Mouse (Mus musculus) liver, postnatal 0 days (tissue): ENCODE data around the gene Slc35a3. TPM values are rescaled to one million over a fixed set of nuclear protein-coding genes. Genes with fewer than 3 reads are reported as not detected.

ENCODE experiments used
- ATAC-seq: fragments of 200-750 bp; cut with Nextera tagmentation; 2 replicates; pipeline ENCODE4 v1.8.0; 2017; ENCODE audit warnings: mild to moderate bottlenecking, moderate library complexity
- DNase-seq: peaks from one replicate; pipeline ENCODE4 v3.0.0-alpha.2; 2016
- H3K27ac ChIP-seq: fragments of 300-500 bp; sonication (generic); 2 replicates; pipeline ENCODE4 v1.5.1; 2014; ENCODE audit warnings: antibody characterized with exemption, moderate library complexity, mild to moderate bottlenecking, low read depth
- H3K27me3 ChIP-seq: fragments of 300-500 bp; sonication (generic); 2 replicates; pipeline ENCODE4 v1.6.1; 2014; ENCODE audit warnings: low read length, control low read depth, mixed read lengths; ENCODE audit not compliant: insufficient read depth
- H3K36me3 ChIP-seq: fragments of 300-500 bp; sonication (generic); replicated peaks from 2 replicates; pipeline ENCODE4 v1.6.1; 2014; ENCODE audit warnings: mild to moderate bottlenecking, control low read depth, low read length, moderate library complexity, mixed read lengths; ENCODE audit not compliant: insufficient read depth
- H3K4me1 ChIP-seq: fragments of 300-500 bp; sonication (generic); 2 replicates; pipeline ENCODE4 v1.6.1; 2014; ENCODE audit warnings: antibody characterized with exemption, mild to moderate bottlenecking, control low read depth; ENCODE audit not compliant: insufficient read depth
- H3K4me2 ChIP-seq: fragments of 300-500 bp; sonication (generic); 2 replicates; pipeline ENCODE4 v1.6.1; 2014; ENCODE audit warnings: low read depth, mild to moderate bottlenecking, low read length, moderate library complexity, mixed read lengths
- H3K4me3 ChIP-seq: fragments of 300-500 bp; sonication (generic); 2 replicates; pipeline ENCODE4 v1.5.1; 2014; ENCODE audit warnings: low read depth, low read length
- H3K9ac ChIP-seq: fragments of 300-500 bp; sonication (generic); replicated peaks from 2 replicates; pipeline ENCODE4 v1.6.1; 2014; ENCODE audit warnings: mild to moderate bottlenecking, moderate library complexity
- H3K9me3 ChIP-seq: fragments of 300-500 bp; sonication (generic); 2 replicates; pipeline ENCODE4 v1.6.1; 2016; ENCODE audit warnings: mild to moderate bottlenecking, control low read depth, low read length, mixed read lengths
- CTCF ChIP-seq: sonication (generic); IDR thresholded peaks from 2 replicates; pipeline ENCODE4 v1.5.1; 2016; ENCODE audit warnings: antibody characterized with exemption, low read depth
- EP300 ChIP-seq: IDR thresholded peaks from 2 replicates; pipeline ENCODE4 v1.6.1; 2016; ENCODE audit warnings: antibody characterized with exemption, low read depth, mild to moderate bottlenecking
- WGBS: fragments of 180-500 bp; shearing (Covaris S2); extraction: QIAGEN DNeasy Blood & Tissue Kit; methylation state at CpG from one replicate; pipeline ENCODE4 v1.1.7; 2014; ENCODE audit not compliant: insufficient replicate concordance; 5-methylcytosine and 5-hydroxymethylcytosine counted together
- polyA plus RNA-seq: library from polyadenylated mRNA; unstranded; fragments of >200 nt; fragmentation: Nextera tagmentation; extraction: Ambion mirVana; gene quantifications from 2 replicates; pipeline ENCODE4 v1.2.1, GENCODE M21; 2015

Gene Slc35a3
- polyA plus RNA-seq, 1 experiment from 2014 or later = 7.5 TPM

DNA sequence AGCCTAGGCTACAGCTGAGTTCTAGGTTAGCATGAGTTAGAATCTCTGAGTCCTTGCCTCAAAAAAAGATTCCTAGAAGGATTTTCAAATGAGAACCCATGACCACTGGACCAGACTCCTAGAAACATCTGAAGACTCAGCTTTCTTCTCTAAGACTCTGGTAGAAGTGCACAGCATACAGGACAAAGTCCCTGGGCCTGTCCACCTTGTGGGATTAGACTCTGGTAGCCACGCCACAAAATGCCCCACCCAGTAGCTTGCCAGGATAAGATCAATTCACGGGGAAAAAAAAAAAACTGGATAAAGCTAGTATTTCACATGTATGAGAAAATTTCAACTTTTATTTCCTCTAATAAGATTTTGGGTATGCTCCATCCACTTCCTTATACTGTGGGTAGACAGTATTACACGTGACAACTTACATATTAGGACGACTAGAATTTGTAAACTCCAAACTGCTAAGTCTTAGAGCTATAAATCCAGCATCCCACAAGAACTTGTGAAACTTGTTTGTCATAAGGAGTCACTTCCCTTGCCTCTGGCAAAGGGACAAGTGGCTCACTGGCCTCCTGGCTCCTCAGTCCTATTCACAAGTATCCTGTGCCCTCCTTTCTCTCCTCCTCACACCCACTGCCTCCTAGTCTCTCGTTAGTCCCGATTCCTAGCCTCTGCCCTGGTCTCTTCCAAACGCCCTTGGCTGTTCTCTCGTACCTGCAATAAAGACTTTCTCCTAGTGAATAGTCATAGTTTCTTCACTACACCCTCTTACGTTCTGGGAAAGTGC lies 74.7 kb downstream of the Slc35a3 start:
- no peak overlapping the region for H3K4me2 ChIP-seq
- no peaks in the 10 kb centered on the region for H3K27me3 ChIP-seq
- ATAC-seq = no peak
- peaks cover 10% of the 10 kb centered on the region for H3K4me1 ChIP-seq
- no peak overlapping the region for H3K27ac ChIP-seq
- no peak overlapping the region for H3K4me3 ChIP-seq
- no peak for TF ChIP-seq CTCF
- TF ChIP-seq EP300 = no peak
- H3K9ac ChIP-seq = no peak overlapping the region
- WGBS = 78% methylated on average over 9 of the region's 9 CpGs
- peaks cover 82% of the 10 kb centered on the region for H3K36me3 ChIP-seq
- H3K9me3 ChIP-seq = no peaks in the 10 kb centered on the region
- DNase-seq = no peak

DNA sequence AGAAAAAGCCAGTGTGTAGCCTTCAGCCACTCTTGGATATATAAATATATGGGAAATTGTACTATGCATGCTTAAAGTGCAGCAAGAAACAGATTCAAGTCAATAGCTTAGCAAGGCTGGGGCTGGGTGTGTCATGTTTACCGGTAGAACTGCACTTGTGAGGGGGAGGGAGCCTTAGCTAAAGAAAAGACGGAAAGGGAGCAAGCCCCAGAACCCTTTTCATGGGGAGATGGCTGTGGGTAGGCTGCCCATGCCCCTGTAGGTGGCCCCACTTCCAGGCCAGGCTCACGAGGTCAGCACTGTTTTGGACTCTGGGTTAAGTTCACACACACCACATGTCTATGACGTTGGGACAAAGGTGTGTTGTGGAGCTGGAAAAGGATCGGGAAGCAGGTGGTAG lies 76.8 kb downstream of the Slc35a3 start:
- H3K27me3 ChIP-seq = no peaks in the 10 kb centered on the region
- no peak overlapping the region for H3K9ac ChIP-seq
- H3K4me3 ChIP-seq = no peak overlapping the region
- no peak overlapping the region for H3K27ac ChIP-seq
- H3K4me2 ChIP-seq = no peak overlapping the region
- TF ChIP-seq EP300 = no peak
- no peak for TF ChIP-seq CTCF
- H3K4me1 ChIP-seq = peaks cover 10% of the 10 kb centered on the region
- no peak for ATAC-seq
- 72% methylated on average over 5 of the region's 5 CpGs for WGBS
- H3K36me3 ChIP-seq = peaks cover 74% of the 10 kb centered on the region
- DNase-seq = no peak
- no peaks in the 10 kb centered on the region for H3K9me3 ChIP-seq

DNA sequence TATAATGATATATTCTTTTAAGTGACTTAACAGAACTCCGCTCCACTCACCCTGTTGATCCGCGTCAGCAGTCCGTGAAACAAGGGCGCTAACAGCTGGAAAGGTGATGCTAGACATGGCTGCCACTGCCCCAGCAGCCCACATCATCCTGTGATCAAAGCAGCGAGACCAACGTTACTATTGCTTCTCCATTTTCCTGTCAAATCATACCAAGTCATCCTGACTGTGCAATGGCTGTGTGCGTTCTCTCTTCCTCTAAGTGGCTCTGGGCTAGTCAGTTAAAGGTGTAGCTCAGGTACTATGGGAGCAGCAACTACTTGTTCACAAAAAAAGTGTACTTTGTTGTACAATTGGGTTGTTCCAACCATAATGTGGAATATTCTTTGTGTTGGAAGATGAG lies 77.8 kb downstream of the Slc35a3 start:
- no peak overlapping the region for H3K4me3 ChIP-seq
- H3K27ac ChIP-seq = peak overlapping the region; percentile 45; the same call in 1 of the 2 replicates
- no peaks in the 10 kb centered on the region for H3K27me3 ChIP-seq
- H3K36me3 ChIP-seq = peaks cover 76% of the 10 kb centered on the region
- no peak overlapping the region for H3K4me2 ChIP-seq
- DNase-seq = no peak
- H3K9me3 ChIP-seq = no peaks in the 10 kb centered on the region
- no peak for ATAC-seq
- H3K4me1 ChIP-seq = peaks cover 8% of the 10 kb centered on the region
- TF ChIP-seq EP300 = no peak
- H3K9ac ChIP-seq = no peak overlapping the region
- 84% methylated on average over 8 of the region's 8 CpGs for WGBS

DNA sequence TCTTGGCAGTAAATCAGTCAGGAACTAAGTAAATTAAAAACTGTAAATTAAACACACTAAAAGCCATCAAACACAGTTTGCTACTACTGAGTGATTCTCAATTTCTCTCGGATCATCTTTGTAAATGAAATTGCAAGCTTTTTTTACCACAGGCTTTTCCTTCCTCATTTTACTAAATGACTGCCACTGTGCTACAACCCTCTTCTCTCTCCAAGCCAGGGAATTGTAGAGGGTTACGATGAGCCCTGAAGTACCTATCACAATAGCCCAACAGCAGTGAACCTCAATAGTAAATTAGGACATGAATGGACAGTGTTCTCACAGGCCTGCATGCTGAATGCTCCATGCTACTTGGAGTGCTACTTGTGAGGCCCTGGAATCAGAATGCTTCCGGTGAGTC lies 78.5 kb downstream of the Slc35a3 start:
- peak overlapping the region; percentile 45; the same call in 1 of the 2 replicates for H3K27ac ChIP-seq

DNA sequence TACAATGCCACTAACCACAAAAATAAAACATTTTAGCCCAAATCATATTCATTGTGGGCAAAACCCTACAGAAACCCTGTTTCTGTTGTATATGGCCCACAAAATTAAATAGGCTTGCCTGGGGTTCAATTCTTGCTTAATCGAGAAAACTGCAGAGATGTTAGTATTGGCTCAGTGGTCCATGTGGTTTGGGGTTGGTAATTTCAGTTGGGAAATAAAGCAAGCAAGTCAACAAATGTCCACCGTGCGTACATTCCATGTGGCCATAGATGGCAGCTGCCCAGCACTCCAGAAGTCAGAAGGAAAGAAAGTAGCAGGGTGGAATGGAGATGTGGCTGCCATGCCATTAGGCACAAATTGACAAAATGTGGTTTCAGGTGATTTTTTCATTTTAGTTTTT lies 79.7 kb downstream of the Slc35a3 start:
- Histone ChIP-seq H3K9me3 (no peaks in the 10 kb centered on the region), H3K4me1 (0 out of 2 replicates have a peak, but pooled peaks cover 2% of the 10 kb centered on the region), H3K4me2 (no peak overlapping the region), H3K27me3 (no peaks in the 10 kb centered on the region), H3K9ac (no peak overlapping the region), H3K4me3 (no peak overlapping the region), H3K36me3 (peaks cover 71% of the 10 kb centered on the region), H3K27ac (no peak overlapping the region)
- ATAC-seq (peak; percentile 89), DNase-seq (no peak)
- TF ChIP-seq EP300 = no peak
- no peak for TF ChIP-seq CTCF
- WGBS = 57% methylated on average over 3 of the region's 3 CpGs

More for the DNA sequence above, 78.5 kb downstream of the Slc35a3 start:
- TF ChIP-seq EP300 (no peak), CTCF (no peak)
- H3K9ac ChIP-seq = no peak overlapping the region
- no peak overlapping the region for H3K4me3 ChIP-seq
- DNase-seq = no peak
- H3K36me3 ChIP-seq = peaks cover 71% of the 10 kb centered on the region
- H3K4me1 ChIP-seq = peaks cover 3% of the 10 kb centered on the region
- no peaks in the 10 kb centered on the region for H3K27me3 ChIP-seq
- no peak for ATAC-seq
- no peaks in the 10 kb centered on the region for H3K9me3 ChIP-seq
- 71% methylated on average over 3 of the region's 3 CpGs for WGBS
- no peak overlapping the region for H3K4me2 ChIP-seq

DNA sequence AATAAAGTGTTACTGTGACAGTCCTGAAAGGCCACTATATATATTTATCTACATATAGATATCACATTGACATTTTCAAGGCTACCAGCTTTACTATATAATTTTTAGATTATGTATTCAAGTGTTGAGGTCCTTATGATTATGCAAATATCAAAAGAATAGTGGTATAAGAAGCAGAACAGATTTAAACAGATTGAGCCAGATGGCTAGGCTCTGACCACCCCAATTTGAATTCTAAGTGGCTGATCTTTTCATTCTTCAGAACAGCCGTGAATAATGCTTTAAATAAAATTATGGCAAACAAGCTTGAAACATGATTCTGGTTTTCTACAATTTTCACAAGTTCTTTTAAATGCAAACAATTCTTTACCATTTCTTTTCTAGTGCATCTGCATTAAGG lies 81.2 kb downstream of the Slc35a3 start:
- Histone ChIP-seq H3K4me2 (no peak overlapping the region), H3K36me3 (peaks cover 70% of the 10 kb centered on the region), H3K9me3 (no peaks in the 10 kb centered on the region), H3K27me3 (no peaks in the 10 kb centered on the region), H3K9ac (no peak overlapping the region), H3K4me3 (no peak overlapping the region), H3K27ac (no peak overlapping the region), H3K4me1 (0 out of 2 replicates have a peak, but pooled peaks cover 2% of the 10 kb centered on the region)
- no peak for ATAC-seq
- TF ChIP-seq EP300 (no peak), CTCF (no peak)
- no peak for DNase-seq
- WGBS = 80% methylated on average over 1 of the region's 1 CpGs
